Mouse (Mus musculus) embryonic facial prominence, embryonic 12.5 days (tissue): ENCODE results near the gene Tex46. TPM values are rescaled to one million over a fixed set of nuclear protein-coding genes. Genes with fewer than 3 reads are reported as not detected.
A peak's percentile ranks its signal among the peaks of the same experiment; 100 is the strongest.

ENCODE experiments used
- ATAC-seq: fragments of 200-750 bp; cut with Nextera tagmentation; 2 replicates; pipeline ENCODE4 v1.8.0; 2017; ENCODE audit not compliant: insufficient number of reproducible peaks, insufficient read depth, low FRiP score, low TSS enrichment
- H3K27ac ChIP-seq: fragments of 300-500 bp; sonication (generic); 2 replicates; pipeline ENCODE4 v1.5.1; 2016; ENCODE audit warnings: mild to moderate bottlenecking
- H3K27me3 ChIP-seq: fragments of 300-500 bp; sonication (generic); 2 replicates; pipeline ENCODE4 v1.6.1; 2016; ENCODE audit warnings: mild to moderate bottlenecking, moderate library complexity
- H3K36me3 ChIP-seq: fragments of 300-500 bp; sonication (generic); 2 replicates; pipeline ENCODE4 v1.6.1; 2016; ENCODE audit warnings: mild to moderate bottlenecking
- H3K4me1 ChIP-seq: fragments of 300-500 bp; sonication (generic); 2 replicates; pipeline ENCODE4 v1.6.1; 2016
- H3K4me2 ChIP-seq: fragments of 300-500 bp; sonication (generic); replicated peaks from 2 replicates; pipeline ENCODE4 v1.6.1; 2016; ENCODE audit warnings: mild to moderate bottlenecking, moderate library complexity
- H3K4me3 ChIP-seq: fragments of 300-500 bp; sonication (generic); 2 replicates; pipeline ENCODE4 v1.5.1; 2016; ENCODE audit warnings: mild to moderate bottlenecking
- H3K9ac ChIP-seq: fragments of 300-500 bp; sonication (generic); 2 replicates; pipeline ENCODE4 v1.6.1; 2016; ENCODE audit warnings: mild to moderate bottlenecking, moderate library complexity
- H3K9me3 ChIP-seq: fragments of 300-500 bp; sonication (generic); 2 replicates; pipeline ENCODE4 v1.6.1; 2016; ENCODE audit warnings: mild to moderate bottlenecking, moderate library complexity
- whole genome bisulfite sequencing: fragments of 180-500 bp; shearing (Covaris S2); methylation state at CpG from one replicate; pipeline ENCODE4 v1.1.7; 2016; 5-methylcytosine and 5-hydroxymethylcytosine counted together
- polyA plus RNA-seq: library from polyadenylated mRNA; unstranded; fragments of >200 nt; fragmentation: Nextera tagmentation; extraction: Ambion mirVana; gene quantifications from 2 replicates; pipeline ENCODE4 v1.2.1, GENCODE M21; 2016

Tex46 gene
- not detected in 2 replicates for polyA plus RNA-seq

DNA sequence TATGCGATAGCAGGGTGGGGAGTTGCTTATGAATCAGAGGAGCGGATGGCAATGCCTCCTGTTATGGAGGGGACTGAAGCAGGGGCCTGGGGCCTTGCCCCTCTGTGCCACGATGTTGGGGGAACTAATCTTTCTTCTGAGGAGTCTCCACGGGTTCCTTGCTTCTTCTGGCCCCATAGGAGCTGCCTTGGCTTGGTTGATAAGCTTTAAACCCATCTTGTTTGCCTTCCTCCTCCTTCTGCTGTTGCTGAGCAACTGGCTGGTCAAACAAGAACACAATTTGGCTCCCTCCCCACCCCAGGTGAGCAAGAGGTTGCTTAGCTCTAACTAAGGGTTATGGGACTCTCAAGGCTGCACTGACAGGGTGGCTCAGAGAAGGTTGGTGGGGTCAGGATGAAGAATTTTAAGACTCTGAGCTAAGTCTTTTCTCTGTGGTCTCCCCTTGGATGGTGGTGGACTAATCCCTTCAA, at the start of gene Tex46:
Gene Tex46, plus strand, starts transcription at position 51 of the 470 bp plus-strand sequence.
- Histone ChIP-seq H3K27ac (no peak within 1 kb of the TSS), H3K4me3 (no peak within 1 kb of the TSS), H3K4me2 (no peak within 1 kb of the TSS), H3K36me3 (no peaks in the 10 kb centered on the region), H3K9me3 (no peaks in the 10 kb centered on the region), H3K27me3 (no peaks in the 10 kb centered on the region), H3K9ac (no peak within 1 kb of the TSS), H3K4me1 (no peaks in the 10 kb centered on the region)
- no peak for ATAC-seq
- 58% methylated on average over 4 of the region's 4 CpGs for WGBS

- H3K27me3 ChIP-seq = no peaks in the 10 kb centered on the region
- no peak overlapping the region for H3K4me2 ChIP-seq
- H3K4me1 ChIP-seq = no peaks in the 10 kb centered on the region
- 87% methylated on average over 6 of the region's 6 CpGs for WGBS
- peaks cover 75% of the 10 kb centered on the region for H3K36me3 ChIP-seq
- no peak for ATAC-seq
- H3K9me3 ChIP-seq = no peaks in the 10 kb centered on the region
- no peak overlapping the region for H3K9ac ChIP-seq
- no peak overlapping the region for H3K4me3 ChIP-seq
- no peak overlapping the region for H3K27ac ChIP-seq
These were observed 47.5 kb upstream of the Tex46 start for GRCm38 (mm10) chr4:136562755-136563154.

GRCm38 (mm10) chr4:136568629-136569028, 41.6 kb upstream of the Tex46 start:
- no peaks in the 10 kb centered on the region for H3K27me3 ChIP-seq
- no peak for ATAC-seq
- H3K36me3 ChIP-seq = peaks cover 73% of the 10 kb centered on the region
- H3K4me2 ChIP-seq = no peak overlapping the region
- H3K9ac ChIP-seq = no peak overlapping the region
- H3K27ac ChIP-seq = no peak overlapping the region
- H3K4me1 ChIP-seq = no peaks in the 10 kb centered on the region
- 83% methylated on average over 3 of the region's 3 CpGs for WGBS
- H3K9me3 ChIP-seq = no peaks in the 10 kb centered on the region
- H3K4me3 ChIP-seq = no peak overlapping the region

GRCm38 (mm10) chr4:136569998-136570397, 40.2 kb upstream of the Tex46 start:
- H3K4me1 ChIP-seq = no peaks in the 10 kb centered on the region
- H3K9me3 ChIP-seq = no peaks in the 10 kb centered on the region
- no peak overlapping the region for H3K4me3 ChIP-seq
- no peak overlapping the region for H3K9ac ChIP-seq
- H3K4me2 ChIP-seq = no peak overlapping the region
- peaks cover 60% of the 10 kb centered on the region for H3K36me3 ChIP-seq
- H3K27me3 ChIP-seq = no peaks in the 10 kb centered on the region
- no peak for ATAC-seq
- no peak overlapping the region for H3K27ac ChIP-seq

- no peak overlapping the region for H3K4me3 ChIP-seq
- H3K4me2 ChIP-seq = no peak overlapping the region
- no peaks in the 10 kb centered on the region for H3K27me3 ChIP-seq
- no peaks in the 10 kb centered on the region for H3K4me1 ChIP-seq
- no peaks in the 10 kb centered on the region for H3K9me3 ChIP-seq
- no peak overlapping the region for H3K9ac ChIP-seq
- ATAC-seq = no peak
- 94% methylated on average over 3 of the region's 3 CpGs for WGBS
- 0 out of 2 replicates have a peak, but pooled peaks cover 10% of the 10 kb centered on the region for H3K36me3 ChIP-seq
- no peak overlapping the region for H3K27ac ChIP-seq
These were observed 28.4 kb upstream of the Tex46 start for GRCm38 (mm10) chr4:136581885-136582284.

DNA sequence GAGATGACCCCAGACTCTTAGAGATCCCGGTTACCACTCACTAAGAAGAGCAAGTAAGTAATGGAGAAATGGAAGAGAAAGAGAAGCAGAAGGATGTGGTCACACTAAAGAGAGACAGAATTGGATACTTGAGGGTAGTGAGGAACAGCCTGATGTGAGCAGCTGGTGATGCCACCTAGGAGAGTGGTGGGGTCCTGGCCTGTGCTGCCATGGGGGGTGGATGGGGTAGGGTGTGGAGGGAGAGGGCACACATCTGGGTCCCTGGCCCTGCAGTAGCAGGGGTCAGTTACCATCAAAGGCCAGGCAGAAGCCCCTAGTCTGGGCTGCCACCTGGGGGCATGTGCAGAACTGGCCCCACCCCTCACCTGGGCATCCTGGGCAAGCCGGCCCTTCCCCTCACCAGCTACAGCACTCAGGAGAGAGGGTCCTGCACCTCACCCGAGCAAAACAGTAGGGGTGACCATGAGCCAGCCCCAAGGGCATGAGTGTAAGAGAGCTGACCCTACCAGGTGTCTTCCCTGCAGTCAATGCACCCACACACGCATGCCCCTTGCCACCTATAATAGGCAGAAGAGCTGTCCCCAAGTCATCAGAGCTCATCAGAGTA, 22.9 kb upstream of the Tex46 start:
- H3K4me1 ChIP-seq = no peaks in the 10 kb centered on the region
- 0 out of 2 replicates have a peak, but pooled peaks have one; percentile 35 for ATAC-seq
- H3K27ac ChIP-seq = no peak overlapping the region
- H3K9ac ChIP-seq = no peak overlapping the region
- H3K36me3 ChIP-seq = peaks cover 8% of the 10 kb centered on the region; the same call in 1 of the 2 replicates
- no peaks in the 10 kb centered on the region for H3K9me3 ChIP-seq
- no peaks in the 10 kb centered on the region for H3K27me3 ChIP-seq
- WGBS = 78% methylated on average over 4 of the region's 4 CpGs
- H3K4me3 ChIP-seq = no peak overlapping the region
- no peak overlapping the region for H3K4me2 ChIP-seq

DNA sequence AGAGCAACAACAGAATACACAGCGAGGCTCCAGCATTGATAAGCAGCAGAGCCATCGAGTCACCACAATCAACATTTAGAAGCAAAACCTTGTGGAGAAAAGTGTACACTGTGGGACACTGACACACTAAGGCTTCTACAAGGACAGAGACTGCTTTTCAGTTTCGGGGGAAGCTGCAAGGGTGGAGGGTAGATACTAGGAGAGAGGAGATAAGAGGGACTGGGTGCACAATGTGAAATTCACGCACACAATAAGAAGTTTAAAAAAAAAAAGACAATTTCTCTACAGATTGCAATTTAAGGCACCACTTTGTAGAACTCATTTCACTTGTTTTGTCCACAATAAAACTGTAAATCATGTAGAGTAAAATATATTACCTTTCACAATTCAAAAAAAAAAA, 22.2 kb upstream of the Tex46 start:
- H3K27me3 ChIP-seq = no peaks in the 10 kb centered on the region
- WGBS = 91% methylated on average over 4 of the region's 4 CpGs
- ATAC-seq = no peak
- no peaks in the 10 kb centered on the region for H3K9me3 ChIP-seq
- no peak overlapping the region for H3K4me3 ChIP-seq
- no peak overlapping the region for H3K9ac ChIP-seq
- H3K36me3 ChIP-seq = peaks cover 8% of the 10 kb centered on the region; the same call in 1 of the 2 replicates
- no peak overlapping the region for H3K4me2 ChIP-seq
- H3K27ac ChIP-seq = no peak overlapping the region
- no peaks in the 10 kb centered on the region for H3K4me1 ChIP-seq

DNA sequence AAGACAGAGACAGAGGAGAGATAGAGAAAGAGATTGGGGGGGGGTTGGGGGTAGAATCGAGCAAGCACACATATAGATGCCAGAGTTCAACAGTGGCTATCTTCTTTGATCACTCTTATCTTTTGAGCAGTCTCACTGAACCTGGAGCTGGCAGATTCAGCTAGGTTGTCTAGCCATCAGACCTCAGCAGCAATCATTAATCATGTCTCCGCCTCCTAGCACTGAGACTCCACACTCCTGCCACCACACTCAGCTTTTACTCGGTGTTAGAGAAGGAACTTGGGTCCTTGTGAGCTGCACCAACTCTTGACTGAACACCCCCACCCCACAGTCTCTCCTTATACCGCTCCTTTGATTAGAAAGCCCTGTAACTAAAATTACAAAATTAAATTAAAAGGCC, 18.1 kb upstream of the Tex46 start:
- Histone ChIP-seq H3K4me3 (no peak overlapping the region), H3K27me3 (no peaks in the 10 kb centered on the region), H3K27ac (no peak overlapping the region), H3K9ac (no peak overlapping the region), H3K9me3 (no peaks in the 10 kb centered on the region), H3K4me2 (no peak overlapping the region), H3K36me3 (peaks cover 3% of the 10 kb centered on the region; the same call in 1 of the 2 replicates), H3K4me1 (peaks cover 3% of the 10 kb centered on the region; the same call in 1 of the 2 replicates)
- ATAC-seq = no peak
- 81% methylated on average over 4 of the region's 4 CpGs for WGBS

DNA sequence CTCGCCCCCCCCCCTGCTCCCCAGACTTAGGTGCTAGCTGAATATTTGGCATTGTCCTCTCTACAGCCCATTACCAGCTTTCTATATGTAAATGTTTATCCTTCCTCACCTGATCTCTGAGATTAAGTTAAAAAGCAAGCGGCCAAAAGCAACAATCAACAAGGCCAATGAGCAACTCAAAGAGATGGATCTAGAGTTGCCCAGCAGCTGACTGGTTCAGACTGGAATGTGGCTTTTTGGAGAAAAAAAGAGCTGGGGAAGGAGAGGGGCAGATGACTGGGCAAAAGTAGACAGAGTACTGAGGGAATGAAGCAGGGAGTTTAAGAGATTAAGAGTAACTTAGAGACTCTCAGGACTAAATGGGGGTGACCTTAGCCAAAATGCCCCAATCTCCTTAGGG, 16.2 kb upstream of the Tex46 start:
- no peak overlapping the region for H3K4me2 ChIP-seq
- H3K9me3 ChIP-seq = no peaks in the 10 kb centered on the region
- no peak for ATAC-seq
- peaks cover 3% of the 10 kb centered on the region; the same call in 1 of the 2 replicates for H3K36me3 ChIP-seq
- WGBS = 90% methylated on average over 2 of the region's 2 CpGs
- no peak overlapping the region for H3K27ac ChIP-seq
- H3K9ac ChIP-seq = no peak overlapping the region
- H3K4me3 ChIP-seq = no peak overlapping the region
- peaks cover 7% of the 10 kb centered on the region for H3K4me1 ChIP-seq
- H3K27me3 ChIP-seq = no peaks in the 10 kb centered on the region

DNA sequence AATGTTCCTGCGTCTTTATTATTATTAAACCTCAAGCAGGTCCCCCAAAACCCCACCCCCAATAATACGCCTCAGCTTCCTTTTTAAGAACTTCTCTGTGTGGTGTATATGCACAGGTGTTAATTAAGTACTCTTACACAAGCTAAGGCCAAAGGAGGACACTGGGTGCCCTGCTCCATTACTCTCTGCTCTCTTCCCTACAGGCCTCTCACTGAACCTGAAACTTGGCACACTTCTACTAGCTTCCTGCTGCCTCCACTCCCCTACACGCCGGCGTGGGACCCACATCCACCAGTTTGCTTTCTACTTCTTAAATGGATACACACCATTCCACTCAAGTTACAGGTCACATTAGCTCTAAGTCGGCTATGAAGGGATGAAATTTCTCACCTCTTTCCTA, 15.0 kb upstream of the Tex46 start:
- Histone ChIP-seq H3K9ac (no peak overlapping the region), H3K27ac (no peak overlapping the region), H3K27me3 (no peaks in the 10 kb centered on the region), H3K36me3 (peaks cover 2% of the 10 kb centered on the region; the same call in 1 of the 2 replicates), H3K4me1 (peaks cover 7% of the 10 kb centered on the region), H3K9me3 (no peaks in the 10 kb centered on the region), H3K4me2 (no peak overlapping the region), H3K4me3 (no peak overlapping the region)
- no peak for ATAC-seq
- 81% methylated on average over 6 of the region's 6 CpGs for WGBS

- Histone ChIP-seq H3K36me3 (no peaks in the 10 kb centered on the region), H3K4me1 (peaks cover 17% of the 10 kb centered on the region), H3K27me3 (no peaks in the 10 kb centered on the region), H3K4me3 (no peak overlapping the region), H3K27ac (no peak overlapping the region), H3K4me2 (no peak overlapping the region), H3K9me3 (no peaks in the 10 kb centered on the region), H3K9ac (no peak overlapping the region)
- ATAC-seq = no peak
- WGBS = 91% methylated on average over 7 of the region's 7 CpGs
These were observed 11.9 kb upstream of the Tex46 start for GRCm38 (mm10) chr4:136598268-136598876.

- 97% methylated on average over 3 of the region's 3 CpGs for WGBS
- no peak for ATAC-seq
- Histone ChIP-seq H3K9ac (no peak overlapping the region), H3K9me3 (no peaks in the 10 kb centered on the region), H3K4me3 (no peak overlapping the region), H3K27me3 (no peaks in the 10 kb centered on the region), H3K36me3 (no peaks in the 10 kb centered on the region), H3K4me1 (peaks cover 17% of the 10 kb centered on the region), H3K27ac (no peak overlapping the region), H3K4me2 (no peak overlapping the region)
These were observed 10.4 kb upstream of the Tex46 start for GRCm38 (mm10) chr4:136599869-136600268.
